Mouse (Mus musculus) CH12.LX (cell line): Measurements from ENCODE around the gene Tulp2. TPM values are rescaled to one million over a fixed set of nuclear protein-coding genes. Genes with fewer than 3 reads are reported as not detected.

Experiments used
- DNase-seq: peaks from one replicate; pipeline ENCODE4 v3.0.0-alpha.2; 2013; ENCODE audit errors: extremely low read depth
- H3K27ac ChIP-seq: 2 replicates; pipeline ENCODE4 v1.5.1; 2012; ENCODE audit warnings: low read depth, mild to moderate bottlenecking, control low read depth, moderate library complexity; ENCODE audit not compliant: insufficient read depth
- H3K27me3 ChIP-seq: replicated peaks from 2 replicates; pipeline ENCODE3; 2012; ENCODE audit warnings: inconsistent platforms
- H3K36me3 ChIP-seq, 2 experiments: replicated peaks in 1 of 2; 2 replicates each; pipeline versions ENCODE3 to v1.6.1; 2012; ENCODE audit warnings: inconsistent platforms in 1 of 2, low read length in 1 of 2, mild to moderate bottlenecking in 1 of 2, mixed read lengths in 1 of 2, moderate library complexity in 1 of 2; ENCODE audit not compliant: control insufficient read depth in 1 of 2, insufficient read depth in 1 of 2
- H3K4me1 ChIP-seq, 2 experiments: 2 replicates each; pipeline ENCODE4 v1.6.1; 2012; ENCODE audit warnings: inconsistent platforms in 1 of 2, moderate library complexity in 1 of 2; ENCODE audit not compliant: insufficient read depth in 2 of 2, control insufficient read depth in 1 of 2
- H3K4me2 ChIP-seq: 2 replicates; pipeline ENCODE4 v1.6.1; 2012; ENCODE audit warnings: low read depth, mild to moderate bottlenecking, control low read depth; ENCODE audit not compliant: poor library complexity, insufficient read depth, severe bottlenecking
- H3K4me3 ChIP-seq, 3 experiments: fragments of 150-350 bp in 1 of 3; sonication (generic) in 1 of 3; replicated peaks in 1 of 3; 2 replicates each; pipeline versions ENCODE3 to v1.5.1; 2011 to 2012; ENCODE audit warnings: low read depth in 2 of 3, low read length in 2 of 3, mild to moderate bottlenecking in 2 of 3, moderate library complexity in 2 of 3, control low read depth in 1 of 3, improper control_type of control experiment in 1 of 3, inconsistent platforms in 1 of 3, mixed read lengths in 1 of 3; ENCODE audit not compliant: poor library complexity in 1 of 3
- H3K79me2 ChIP-seq: replicated peaks from 2 replicates; pipeline ENCODE4 v1.6.1; 2012; ENCODE audit warnings: mild to moderate bottlenecking, moderate library complexity; ENCODE audit not compliant: control insufficient read depth, poor library complexity, insufficient read depth, severe bottlenecking; ENCODE audit errors: extremely low read depth
- H3K9ac ChIP-seq: 2 replicates; pipeline ENCODE4 v1.6.1; 2012; ENCODE audit warnings: low read depth, mild to moderate bottlenecking, control low read depth, moderate library complexity; ENCODE audit not compliant: insufficient read depth
- H3K9me3 ChIP-seq: replicated peaks from 2 replicates; pipeline ENCODE3; 2012; ENCODE audit warnings: low read length, inconsistent platforms, mixed read lengths
- BHLHE40 ChIP-seq: IDR thresholded peaks from 2 replicates; pipeline ENCODE4 v1.6.1; 2011; ENCODE audit warnings: mild to moderate bottlenecking, low read depth, low read length, improper control_type of control experiment
- CHD1 ChIP-seq: IDR thresholded peaks from 2 replicates; pipeline ENCODE4 v1.6.1; 2012; ENCODE audit warnings: low read depth, low read length, improper control_type of control experiment, inconsistent platforms
- CHD2 ChIP-seq: IDR thresholded peaks from 2 replicates; pipeline ENCODE4 v1.6.1; 2011; ENCODE audit warnings: low read length, improper control_type of control experiment
- CTCF ChIP-seq, 2 experiments: IDR thresholded peaks in 1 of 2; conservative IDR thresholded peaks in 1 of 2; 2 replicates each; pipeline ENCODE4 v1.5.1; 2011 to 2012; ENCODE audit warnings: low read depth in 2 of 2, low read length in 2 of 2, improper control_type of control experiment in 1 of 2, inconsistent platforms in 1 of 2, mild to moderate bottlenecking in 1 of 2, moderate library complexity in 1 of 2
- EP300 ChIP-seq: IDR thresholded peaks from 2 replicates; pipeline ENCODE4 v1.6.1; 2011; ENCODE audit warnings: low read length, improper control_type of control experiment
- IRF4 ChIP-seq: IDR thresholded peaks from 2 replicates; pipeline ENCODE4 v1.6.1; 2014; ENCODE audit warnings: low read depth, mild to moderate bottlenecking, inconsistent platforms, low read length, improper control_type of control experiment
- JUND ChIP-seq: conservative IDR thresholded peaks from 2 replicates; pipeline ENCODE4 v1.6.1; 2011; ENCODE audit warnings: low read depth, low read length, improper control_type of control experiment
- KAT2A ChIP-seq: IDR thresholded peaks from 2 replicates; pipeline ENCODE4 v1.6.1; 2012; ENCODE audit warnings: low read length, improper control_type of control experiment, inconsistent platforms; ENCODE audit not compliant: insufficient replicate concordance
- MAFK ChIP-seq: IDR thresholded peaks from 2 replicates; pipeline ENCODE4 v1.6.1; 2011; ENCODE audit warnings: low read length, improper control_type of control experiment; ENCODE audit not compliant: insufficient replicate concordance
- MXI1 ChIP-seq: IDR thresholded peaks from 2 replicates; pipeline ENCODE4 v1.6.1; 2011; ENCODE audit warnings: mild to moderate bottlenecking, low read depth, low read length, improper control_type of control experiment
- MYC ChIP-seq: IDR thresholded peaks from 2 replicates; pipeline ENCODE4 v1.6.1; 2011; ENCODE audit warnings: low read depth, mild to moderate bottlenecking, improper control_type of control experiment, low read length
- NELFE ChIP-seq: IDR thresholded peaks from 2 replicates; pipeline ENCODE4 v1.6.1; 2011; ENCODE audit warnings: low read depth, low read length, improper control_type of control experiment
- NRF1 ChIP-seq: IDR thresholded peaks from 2 replicates; pipeline ENCODE4 v1.6.1; 2014; ENCODE audit warnings: low read depth, mild to moderate bottlenecking, inconsistent platforms, low read length, improper control_type of control experiment, moderate library complexity
- PAX5 ChIP-seq: IDR thresholded peaks from 2 replicates; pipeline ENCODE4 v1.6.1; 2012; ENCODE audit warnings: low read length, inconsistent platforms, mixed read lengths
- RAD21 ChIP-seq: IDR thresholded peaks from 2 replicates; pipeline ENCODE4 v1.6.1; 2011; ENCODE audit warnings: low read depth, mild to moderate bottlenecking, low read length, improper control_type of control experiment, moderate library complexity
- RCOR1 ChIP-seq: conservative IDR thresholded peaks from 2 replicates; pipeline ENCODE4 v1.6.1; 2012; ENCODE audit warnings: low read depth, mild to moderate bottlenecking, inconsistent platforms, low read length, improper control_type of control experiment
- SMC3 ChIP-seq: IDR thresholded peaks from 2 replicates; pipeline ENCODE4 v1.6.1; 2011; ENCODE audit warnings: low read depth, low read length, improper control_type of control experiment
- TCF12 ChIP-seq: IDR thresholded peaks from 2 replicates; pipeline ENCODE4 v1.6.1; 2014; ENCODE audit warnings: low read depth, mild to moderate bottlenecking, inconsistent platforms, low read length, improper control_type of control experiment
- UBTF ChIP-seq: IDR thresholded peaks from 2 replicates; pipeline ENCODE4 v1.6.1; 2012; ENCODE audit warnings: low read depth, mild to moderate bottlenecking, inconsistent platforms, low read length, improper control_type of control experiment, moderate library complexity
- USF1 ChIP-seq: IDR thresholded peaks from 2 replicates; pipeline ENCODE4 v1.6.1; 2014; ENCODE audit warnings: low read depth, mild to moderate bottlenecking, inconsistent platforms, low read length, improper control_type of control experiment
- USF2 ChIP-seq: conservative IDR thresholded peaks from 2 replicates; pipeline ENCODE4 v1.6.1; 2011; ENCODE audit warnings: low read depth, low read length, improper control_type of control experiment
- ZC3H11A ChIP-seq: IDR thresholded peaks from 2 replicates; pipeline ENCODE4 v1.6.1; 2012; ENCODE audit warnings: low read depth, mild to moderate bottlenecking, inconsistent platforms, low read length, improper control_type of control experiment
- ZKSCAN1 ChIP-seq: IDR thresholded peaks from 2 replicates; pipeline ENCODE4 v1.6.1; 2012; ENCODE audit warnings: low read depth, inconsistent platforms, low read length, improper control_type of control experiment, borderline replicate concordance
- ZMIZ1 ChIP-seq: IDR thresholded peaks from 2 replicates; pipeline ENCODE4 v1.6.1; 2012; ENCODE audit warnings: low read depth, mild to moderate bottlenecking, inconsistent platforms, low read length, improper control_type of control experiment
- dilution Hi-C: fragments of 300-500 bp; cut with MboI; formaldehyde crosslinking; loops from 2 replicates; pipeline ENCODE4 v1.14.3; 2020; ENCODE audit warnings: low sequenced_read_pairs; ENCODE audit not compliant: extremely low pct_unique_long_range_greater_than_20kb, extremely low pct_ligation_motif_present
- in situ Hi-C: fragments of 300-500 bp; cut with MboI; formaldehyde crosslinking; loops from 3 replicates; pipeline ENCODE4 v1.14.3; 2019; ENCODE audit warnings: low sequenced_read_pairs, low pct_ligation_motif_present, low pct_unique_long_range_greater_than_20kb, mixed read lengths
- polyA plus RNA-seq: library from polyadenylated mRNA; unstranded; fragments of >175 nt; gene quantifications from 2 replicates; pipeline ENCODE4 v1.2.1, GENCODE M21; 2012; ENCODE audit warnings: low read depth; ENCODE audit not compliant: insufficient read length
- total RNA-seq, 2 experiments: library from RNA; depleted of rRNA; stranded (reverse); fragments of 300-350 nt in 1 of 2; fragments of >200 nt in 1 of 2; gene quantifications; 2 replicates each; pipeline ENCODE4 v1.2.3; 2012 to 2014

Tulp2 gene
- total and polyA plus RNA-seq, 3 experiments = 0.13 TPM; not detected in 2

DNA sequence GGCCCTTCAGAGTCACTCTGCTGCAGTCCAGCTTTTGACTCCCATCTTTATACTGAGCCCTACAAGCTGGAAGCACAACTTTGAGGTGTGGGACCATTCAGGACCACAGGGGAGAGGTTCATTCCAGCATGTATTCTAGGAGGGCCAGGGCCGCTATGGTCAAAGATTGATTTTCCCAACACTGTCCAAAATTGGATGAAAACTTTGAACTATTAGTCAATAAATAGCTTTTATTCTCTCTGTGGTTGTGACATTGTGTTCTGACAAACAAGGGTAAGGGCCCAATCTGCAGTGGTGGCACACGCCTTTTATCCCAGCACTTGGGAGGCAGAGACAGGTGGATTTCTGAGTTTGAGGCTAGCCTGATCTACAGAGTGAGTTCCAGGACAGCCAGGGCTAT, 72.3 kb downstream of the Tulp2 start:
- no peak overlapping the region for H3K9ac ChIP-seq
- H3K9me3 ChIP-seq = no peaks in the 10 kb centered on the region
- H3K27ac ChIP-seq = no peak overlapping the region
- no peaks in the 10 kb centered on the region for H3K79me2 ChIP-seq
- peaks cover 0 to 47% of the 10 kb centered on the region in 2 experiments; a peak in 2 of 4 replicates for H3K4me1 ChIP-seq
- dilution Hi-C loops (no loop called here), in situ Hi-C loops (no loop called here)
- TF ChIP-seq MXI1 = no peak
- TF ChIP-seq KAT2A = no peak
- no peak for TF ChIP-seq BHLHE40
- no peak for TF ChIP-seq ZMIZ1
- no peak for TF ChIP-seq CTCF (conservative IDR thresholded peaks at IDR 0.05 in 1 of 2, IDR thresholded peaks at IDR 0.05 in 1 of 2; ENCODE audit: low read depth in 2 of 2, low read length in 2 of 2)
- TF ChIP-seq MYC = no peak
- TF ChIP-seq UBTF = no peak
- TF ChIP-seq USF1 = no peak
- TF ChIP-seq NRF1 = no peak
- TF ChIP-seq CHD2 = no peak
- no peak for TF ChIP-seq ZKSCAN1
- no peak for TF ChIP-seq USF2
- no peaks in the 10 kb centered on the region for H3K27me3 ChIP-seq
- no peak overlapping the region for H3K4me2 ChIP-seq
- no peak for DNase-seq
- H3K36me3 ChIP-seq = peaks cover 0 to 5% of the 10 kb centered on the region in 2 experiments
- H3K4me3 ChIP-seq = no peak overlapping the region

DNA sequence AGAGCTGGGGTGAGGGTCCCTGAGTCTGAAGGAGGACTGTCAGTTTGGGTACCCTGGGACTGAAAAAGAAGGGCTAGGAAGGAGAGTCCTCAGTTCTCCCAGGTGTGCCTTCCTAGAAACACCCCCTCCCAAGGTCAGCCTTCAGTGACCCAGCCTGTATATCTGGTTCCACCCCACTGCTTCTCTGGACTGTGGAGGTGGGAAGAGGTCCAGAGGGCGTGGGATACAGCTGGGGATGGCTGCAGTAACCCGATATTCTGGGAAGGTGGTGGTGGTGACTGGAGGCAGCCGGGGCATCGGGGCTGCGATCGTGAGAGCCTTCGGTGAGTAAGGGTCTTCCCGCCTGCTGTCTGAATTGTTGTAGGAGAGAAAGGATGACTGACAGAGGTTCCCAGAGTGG, 73.1 kb downstream of the Tulp2 start, which contains the start of gene Hsd17b14:
Gene Hsd17b14 (plus strand): TSS at position 150 of the 400 bp plus-strand sequence.
- Histone ChIP-seq H3K79me2 (no peaks in the 10 kb centered on the region), H3K4me1 (peaks cover 0 to 46% of the 10 kb centered on the region in 2 experiments; a peak in 2 of 4 replicates), H3K9ac (no peak within 1 kb of the TSS), H3K36me3 (peaks cover 0 to 5% of the 10 kb centered on the region in 2 experiments), H3K4me3 (no peak within 1 kb of the TSS), H3K4me2 (no peak within 1 kb of the TSS), H3K9me3 (no peaks in the 10 kb centered on the region), H3K27ac (no peak within 1 kb of the TSS), H3K27me3 (no peaks in the 10 kb centered on the region)
- dilution Hi-C loops (no loop called here), in situ Hi-C loops (no loop called here)
- TF ChIP-seq CHD2 (no peak), MXI1 (no peak), MYC (no peak)
- no peak for DNase-seq

DNA sequence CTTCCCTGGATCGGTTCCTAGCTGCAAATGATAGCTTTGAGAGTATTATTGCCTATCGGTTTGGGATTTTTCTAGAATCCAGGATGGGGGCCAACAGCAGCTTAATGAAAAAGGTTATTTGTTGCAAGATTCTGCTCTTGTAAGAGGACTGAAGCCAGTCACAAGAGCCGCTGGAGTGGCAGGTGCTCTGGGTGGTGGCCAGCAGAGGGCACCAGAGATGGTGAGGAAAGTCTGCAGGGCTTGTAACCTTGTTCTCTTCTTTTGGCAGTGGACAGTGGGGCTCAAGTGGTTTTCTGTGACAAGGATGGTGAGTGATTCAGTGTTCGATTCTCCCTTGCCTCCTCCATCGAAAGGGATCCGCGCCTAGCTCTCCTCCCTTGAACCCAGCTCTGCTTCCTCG, 74.1 kb downstream of the Tulp2 start:
- Histone ChIP-seq H3K27ac (no peak overlapping the region), H3K9me3 (no peaks in the 10 kb centered on the region), H3K9ac (no peak overlapping the region), H3K4me3 (no peak overlapping the region), H3K4me2 (no peak overlapping the region; the same call in 1 of the 2 replicates), H3K79me2 (no peaks in the 10 kb centered on the region), H3K27me3 (no peaks in the 10 kb centered on the region), H3K36me3 (peaks cover 0 to 5% of the 10 kb centered on the region in 2 experiments), H3K4me1 (peaks cover 0 to 43% of the 10 kb centered on the region in 2 experiments; a peak in 2 of 4 replicates)
- in situ Hi-C loops = no loop called here
- peak; percentile 78 for DNase-seq
- dilution Hi-C loops = no loop called here
- no peak for TF ChIP-seq USF1
- no peak for TF ChIP-seq EP300
- peak; percentile 24; the same call in 1 of the 2 replicates for TF ChIP-seq NELFE
- TF ChIP-seq BHLHE40 = 0 out of 2 replicates have a peak, but pooled peaks have one; percentile 34
- no peak for TF ChIP-seq ZKSCAN1
- no peak for TF ChIP-seq UBTF
- peak; percentile 93 for TF ChIP-seq SMC3
- no peak for TF ChIP-seq CHD1
- TF ChIP-seq JUND = no peak
- peak; percentile 37; the same call in 1 of the 2 replicates for TF ChIP-seq IRF4
- no peak for TF ChIP-seq MAFK
- no peak for TF ChIP-seq PAX5
- no peak for TF ChIP-seq RCOR1
- TF ChIP-seq KAT2A = no peak
- TF ChIP-seq NRF1 = no peak
- TF ChIP-seq ZC3H11A = peak; percentile 24; the same call in 1 of the 2 replicates
- no peak for TF ChIP-seq TCF12
- TF ChIP-seq RAD21 = peak; percentile 74
- TF ChIP-seq ZMIZ1 = no peak
